Mouse (Mus musculus): ENCODE measurements around the gene Tal1.

DNA sequence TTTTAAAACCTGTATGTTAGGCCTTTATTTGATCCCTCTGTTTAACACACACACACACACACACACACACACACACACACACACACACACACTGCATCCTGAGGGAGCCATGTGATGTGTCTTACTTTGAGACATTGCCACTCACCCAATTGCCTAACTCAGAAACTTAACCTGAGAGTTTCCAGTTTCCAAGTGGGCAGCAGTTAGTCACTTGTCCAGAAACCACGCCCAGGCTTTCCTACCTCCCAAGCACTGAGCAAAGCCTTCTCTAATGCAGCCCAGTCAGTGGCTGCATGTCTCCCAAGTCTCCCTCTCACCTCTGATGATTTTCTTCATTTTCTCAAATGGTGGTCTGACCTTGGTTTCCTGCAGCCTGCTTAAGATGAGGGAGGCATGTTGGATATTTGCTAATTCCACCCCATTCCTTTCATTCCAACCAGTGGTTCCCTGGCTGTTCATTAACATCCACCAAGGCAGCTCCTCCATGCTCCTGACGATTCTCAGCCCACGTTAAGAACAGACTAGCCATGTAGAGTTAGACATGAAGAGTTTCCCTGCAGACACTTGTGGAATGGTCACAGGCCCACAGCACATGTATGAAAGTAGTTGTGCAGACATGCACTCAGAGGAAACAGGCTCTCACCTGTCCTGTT lies 30.7 kb downstream of the Tal1 start:
- TF ChIP-seq CTCF (IDR thresholded peaks at IDR 0.05) (no peak), EP300 (IDR thresholded peaks at IDR 0.05) (peak; percentile 39; the same call in 1 of the 2 replicates)
